Mouse (Mus musculus): ENCODE measurements around the gene Ggnbp2. TPM values are rescaled to one million over a fixed set of nuclear protein-coding genes. Genes with fewer than 3 reads are reported as not detected.

Ggnbp2 gene
- polyA plus RNA-seq, 1 experiment from 2014 or later, result 72.6 TPM

- Histone ChIP-seq H3K4me1 (replicated peaks) (0 out of 2 replicates have a peak, but pooled peaks cover 9% of the 10 kb centered on the region), H3K9ac (replicated peaks) (no peak overlapping the region), H3K4me3 (replicated peaks) (no peak overlapping the region), H3K4me2 (no peak overlapping the region), H3K27me3 (no peaks in the 10 kb centered on the region), H3K9me3 (no peaks in the 10 kb centered on the region), H3K36me3 (no peaks in the 10 kb centered on the region), H3K27ac (no peak overlapping the region)
- WGBS, result 81% methylated on average over 5 of the region's 5 CpGs
- no peak for ATAC-seq (ENCODE audit: insufficient number of reproducible peaks, insufficient read depth, low FRiP score, low TSS enrichment, low read depth)
Measured at GRCm38 (mm10) chr11:84822487-84822886, 48.1 kb downstream of the Ggnbp2 start.

- Histone ChIP-seq H3K4me1 (replicated peaks) (0 out of 2 replicates have a peak, but pooled peaks cover 9% of the 10 kb centered on the region), H3K9ac (replicated peaks) (no peak overlapping the region), H3K4me3 (replicated peaks) (no peak overlapping the region), H3K36me3 (no peaks in the 10 kb centered on the region), H3K27ac (no peak overlapping the region), H3K4me2 (no peak overlapping the region), H3K27me3 (no peaks in the 10 kb centered on the region), H3K9me3 (no peaks in the 10 kb centered on the region)
- ATAC-seq (ENCODE audit: insufficient number of reproducible peaks, insufficient read depth, low FRiP score, low TSS enrichment, low read depth), result no peak
- WGBS, result 81% methylated on average over 9 of the region's 9 CpGs
Measured at GRCm38 (mm10) chr11:84821131-84821770, 49.4 kb downstream of the Ggnbp2 start.

- Histone ChIP-seq H3K36me3 (no peaks in the 10 kb centered on the region), H3K4me1 (replicated peaks) (0 out of 2 replicates have a peak, but pooled peaks cover 9% of the 10 kb centered on the region), H3K9ac (replicated peaks) (peak within 1 kb of the TSS; percentile 65), H3K9me3 (no peaks in the 10 kb centered on the region), H3K4me2 (peak within 1 kb of the TSS; percentile 100), H3K27me3 (no peaks in the 10 kb centered on the region), H3K4me3 (replicated peaks) (peak within 1 kb of the TSS; percentile 71), H3K27ac (peak within 1 kb of the TSS; percentile 53)
- under 1% methylated on average over 55 of the region's 55 CpGs for WGBS
- ATAC-seq (ENCODE audit: insufficient number of reproducible peaks, insufficient read depth, low FRiP score, low TSS enrichment, low read depth), result peak; percentile 75
Measured at GRCm38 (mm10) chr11:84818961-84819692, 51.5 kb downstream of the Ggnbp2 start, which contains the start of gene Mrm1. Mrm1 (minus strand) TSS chr11:84819515.

- Histone ChIP-seq H3K9ac (replicated peaks) (peak overlapping the region; percentile 65), H3K4me1 (replicated peaks) (0 out of 2 replicates have a peak, but pooled peaks cover 9% of the 10 kb centered on the region)
- under 1% methylated on average over 39 of the region's 39 CpGs for WGBS
Measured at GRCm38 (mm10) chr11:84818085-84818960, 52.3 kb downstream of the Ggnbp2 start.

GRCm38 (mm10) chr11:84817362-84817761 is 53.3 kb downstream of the Ggnbp2 start:
- WGBS, result 85% methylated on average over 6 of the region's 6 CpGs

More at GRCm38 (mm10) chr11:84818085-84818960, 52.3 kb downstream of the Ggnbp2 start:
- H3K36me3 ChIP-seq, result no peaks in the 10 kb centered on the region
- peak overlapping the region; percentile 100 for H3K4me2 ChIP-seq
- H3K9me3 ChIP-seq, result no peaks in the 10 kb centered on the region
- ATAC-seq (ENCODE audit: insufficient number of reproducible peaks, insufficient read depth, low FRiP score, low TSS enrichment, low read depth), result peak; percentile 22
- H3K4me3 ChIP-seq (replicated peaks), result peak overlapping the region; percentile 71
- no peaks in the 10 kb centered on the region for H3K27me3 ChIP-seq
- H3K27ac ChIP-seq, result peak overlapping the region; percentile 53

GRCm38 (mm10) chr11:84813724-84814510 is 56.7 kb downstream of the Ggnbp2 start:
- Histone ChIP-seq H3K27me3 (peaks cover under 1% of the 10 kb centered on the region; the same call in 1 of the 2 replicates), H3K4me1 (replicated peaks) (0 out of 2 replicates have a peak, but pooled peaks cover 6% of the 10 kb centered on the region), H3K27ac (no peak overlapping the region), H3K4me2 (no peak overlapping the region), H3K36me3 (no peaks in the 10 kb centered on the region), H3K9ac (replicated peaks) (no peak overlapping the region), H3K9me3 (no peaks in the 10 kb centered on the region), H3K4me3 (replicated peaks) (no peak overlapping the region)
- WGBS, result 56% methylated on average over 13 of the region's 13 CpGs
- no peak for ATAC-seq (ENCODE audit: insufficient number of reproducible peaks, insufficient read depth, low FRiP score, low TSS enrichment, low read depth)

More at GRCm38 (mm10) chr11:84817362-84817761, 53.3 kb downstream of the Ggnbp2 start:
- no peak for ATAC-seq (ENCODE audit: insufficient number of reproducible peaks, insufficient read depth, low FRiP score, low TSS enrichment, low read depth)
- no peaks in the 10 kb centered on the region for H3K27me3 ChIP-seq
- H3K27ac ChIP-seq, result no peak overlapping the region
- no peak overlapping the region for H3K4me3 ChIP-seq (replicated peaks)
- H3K9me3 ChIP-seq, result no peaks in the 10 kb centered on the region
- 0 out of 2 replicates have a peak, but pooled peaks cover 9% of the 10 kb centered on the region for H3K4me1 ChIP-seq (replicated peaks)
- H3K9ac ChIP-seq (replicated peaks), result no peak overlapping the region
- no peak overlapping the region for H3K4me2 ChIP-seq
- no peaks in the 10 kb centered on the region for H3K36me3 ChIP-seq

- no peak overlapping the region for H3K4me2 ChIP-seq
- H3K9me3 ChIP-seq, result no peaks in the 10 kb centered on the region
- no peak overlapping the region for H3K27ac ChIP-seq
- no peaks in the 10 kb centered on the region for H3K36me3 ChIP-seq
- H3K27me3 ChIP-seq, result peaks cover 4% of the 10 kb centered on the region; the same call in 1 of the 2 replicates
- no peak for ATAC-seq (ENCODE audit: insufficient number of reproducible peaks, insufficient read depth, low FRiP score, low TSS enrichment, low read depth)
- H3K4me3 ChIP-seq (replicated peaks), result no peak overlapping the region
- 90% methylated on average over 4 of the region's 4 CpGs for WGBS
- no peak overlapping the region for H3K9ac ChIP-seq (replicated peaks)
- 0 out of 2 replicates have a peak, but pooled peaks cover 3% of the 10 kb centered on the region for H3K4me1 ChIP-seq (replicated peaks)
Measured at GRCm38 (mm10) chr11:84804373-84804772, 66.2 kb downstream of the Ggnbp2 start.

- 21% methylated on average over 21 of the region's 21 CpGs for WGBS
Measured at GRCm38 (mm10) chr11:84797627-84798353, 72.8 kb downstream of the Ggnbp2 start.

GRCm38 (mm10) chr11:84797026-84797425 is 73.6 kb downstream of the Ggnbp2 start:
- Histone ChIP-seq H3K4me1 (replicated peaks) (peaks cover 3% of the 10 kb centered on the region; the same call in 1 of the 2 replicates), H3K27ac (no peak overlapping the region), H3K27me3 (peaks cover 18% of the 10 kb centered on the region), H3K4me2 (no peak overlapping the region), H3K9ac (replicated peaks) (no peak overlapping the region), H3K4me3 (replicated peaks) (no peak overlapping the region), H3K9me3 (no peaks in the 10 kb centered on the region), H3K36me3 (no peaks in the 10 kb centered on the region)
- WGBS, result 40% methylated on average over 10 of the region's 10 CpGs
- no peak for ATAC-seq (ENCODE audit: insufficient number of reproducible peaks, insufficient read depth, low FRiP score, low TSS enrichment, low read depth)

More at GRCm38 (mm10) chr11:84797627-84798353, 72.8 kb downstream of the Ggnbp2 start:
- H3K9ac ChIP-seq (replicated peaks), result no peak overlapping the region
- H3K27me3 ChIP-seq, result peaks cover 15% of the 10 kb centered on the region
- ATAC-seq (ENCODE audit: insufficient number of reproducible peaks, insufficient read depth, low FRiP score, low TSS enrichment, low read depth), result no peak
- H3K9me3 ChIP-seq, result no peaks in the 10 kb centered on the region
- no peak overlapping the region for H3K4me3 ChIP-seq (replicated peaks)
- H3K27ac ChIP-seq, result no peak overlapping the region
- H3K36me3 ChIP-seq, result no peaks in the 10 kb centered on the region
- H3K4me2 ChIP-seq, result no peak overlapping the region
- H3K4me1 ChIP-seq (replicated peaks), result peaks cover 3% of the 10 kb centered on the region; the same call in 1 of the 2 replicates

Measured in limb, embryonic 12.5 days (tissue).